Mouse (Mus musculus): ENCODE measurements around the gene Vat1.

GRCm38 (mm10) chr11:101459716-101460115 is 6.3 kb downstream of the Vat1 start:
- no peak for TF ChIP-seq FLI1 (IDR thresholded peaks at IDR 0.05; ENCODE audit: low read length)
- no peak for TF ChIP-seq GATA1 (IDR thresholded peaks at IDR 0.05; ENCODE audit: borderline replicate concordance, low read length)
